In the genomic region with DNA sequence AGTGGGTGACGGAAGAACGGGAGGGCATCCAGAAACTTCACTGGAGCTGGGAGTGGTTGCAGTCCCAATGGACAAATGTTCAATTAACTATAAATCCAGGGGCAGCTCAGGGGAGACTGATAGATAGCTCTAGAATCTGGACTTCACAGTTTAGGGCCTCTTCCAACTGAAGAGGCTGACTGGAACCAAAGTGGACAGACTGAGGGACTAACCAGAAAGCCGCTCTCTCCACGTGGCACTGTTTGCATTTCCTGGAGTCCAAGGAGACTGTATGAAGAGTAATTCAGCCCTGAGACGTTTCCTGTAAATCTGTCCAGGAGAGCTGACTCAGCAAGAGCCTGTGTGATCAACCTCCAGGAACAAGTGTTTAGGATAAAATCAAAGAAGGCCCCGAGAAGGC, we compare ENCODE assay signal across 40 mouse cellular contexts. TPM values are rescaled to one million over a fixed set of nuclear protein-coding genes. Genes with fewer than 3 reads are reported as not detected.
DNase-seq lines count a peak whose midpoint lies in the region; ATAC-seq and TF ChIP-seq lines count a peak whose summit lies in the region.
"Had no signal": no experiment of that assay in that cellular context is flagged by ENCODE, and none has a peak within 500 bp of the region (broad histone marks: within the 10 kb centered on the region; RNA-seq: fewer than 3 reads in every experiment).

No protein-coding gene starts in this region.

- no peak for ATAC-seq in heart, embryonic 11.5 days (replicated peaks; ENCODE audit: insufficient number of reproducible peaks, low FRiP score, low TSS enrichment)
- ATAC-seq in heart, postnatal 0 days (ENCODE audit: insufficient read depth, low read depth) = no peak
- ATAC-seq: activated CD4-positive, CD25-positive, alpha-beta regulatory T cell, adult 4 months; CD4-positive, CD25-positive, alpha-beta regulatory T cell, adult 4 months; forebrain, embryonic 16.5 days; inflammation-experienced regulatory T-cells, adult 6 months; midbrain, embryonic 15.5 days had no signal

- DNase-seq in heart, postnatal 14 days = no peak
- DNase-seq in heart, postnatal 0 days (ENCODE audit: low spot score) = no peak
- no peak for DNase-seq in heart, postnatal 36 days
- DNase-seq in testis, postnatal 10 days (ENCODE audit: low spot score) = no peak
- no peak for DNase-seq in adipocyte (ENCODE audit: low spot score)
- DNase-seq: adrenal gland, adult 8-10 months; cerebellum, adult 2 months; cerebellum, postnatal 14 days; kidney, adult 18-20 months; kidney, postnatal 25 days; right cerebral cortex, adult 18-20 months; spleen, adult 18-20 months; thymus, adult 2 months; thymus, postnatal 36 days had no signal

- H3K4me1 ChIP-seq in heart, embryonic 11.5 days (ENCODE audit: control insufficient read depth, insufficient read depth, low read length) = peaks cover 16% of the 10 kb centered on the region
- H3K4me1 ChIP-seq in heart, postnatal 0 days (ENCODE audit: control insufficient read depth, insufficient read depth) = peaks cover 10% of the 10 kb centered on the region; the same call in 1 of the 2 replicates
- no peaks in the 10 kb centered on the region for H3K4me1 ChIP-seq in testis, adult 2 months (ENCODE audit: control insufficient read depth, insufficient read depth, low read length)
- H3K4me1 ChIP-seq: liver, embryonic 15.5 days had no signal

- TF ChIP-seq EP300 in heart, postnatal 0 days (IDR thresholded peaks at IDR 0.05; ENCODE audit: low read depth) = no peak

- H3K4me2 ChIP-seq in heart, embryonic 11.5 days = no peak overlapping the region
- no peak overlapping the region for H3K4me2 ChIP-seq in heart, postnatal 0 days (ENCODE audit: low read depth, low read length)
- H3K4me2 ChIP-seq: hindbrain, embryonic 15.5 days; kidney, embryonic 15.5 days; limb, embryonic 12.5 days; liver, embryonic 15.5 days; midbrain, embryonic 15.5 days had no signal

- H3K27me3 ChIP-seq in heart, embryonic 11.5 days (ENCODE audit: control insufficient read depth, insufficient read depth, low read length) = no peaks in the 10 kb centered on the region
- H3K27me3 ChIP-seq in heart, postnatal 0 days (ENCODE audit: control insufficient read depth, insufficient read depth, low read length) = no peaks in the 10 kb centered on the region
- H3K27me3 ChIP-seq in testis, adult 2 months (ENCODE audit: control insufficient read depth, insufficient read depth, low read length) = no peaks in the 10 kb centered on the region; the same call in 1 of the 2 replicates
- H3K27me3 ChIP-seq: hindbrain, embryonic 15.5 days; kidney, embryonic 15.5 days; limb, embryonic 12.5 days; liver, embryonic 15.5 days; midbrain, embryonic 15.5 days had no signal

- 46% methylated on average over 6 of the region's 6 CpGs for WGBS in heart, embryonic 11.5 days (ENCODE audit: insufficient replicate concordance)
- whole genome bisulfite sequencing in heart, postnatal 0 days = 49% methylated on average over 6 of the region's 6 CpGs

- TF ChIP-seq POLR2A in testis, adult 2 months (IDR thresholded peaks at IDR 0.05; ENCODE audit: control insufficient read depth, low read depth, low read length) = no peak

- no peaks in the 10 kb centered on the region for H3K9me3 ChIP-seq in heart, embryonic 11.5 days (replicated peaks; ENCODE audit: control insufficient read depth, low read length)
- H3K9me3 ChIP-seq in heart, postnatal 0 days (replicated peaks; ENCODE audit: control insufficient read depth, low read length) = no peaks in the 10 kb centered on the region
- H3K9me3 ChIP-seq: hindbrain, embryonic 10.5 days; hindbrain, embryonic 15.5 days; kidney, embryonic 15.5 days; limb, embryonic 12.5 days; liver, embryonic 15.5 days; midbrain, embryonic 15.5 days had no signal

- intact Hi-C loops in heart, postnatal 14 days (cut with DNase I) = no loop called here
- intact Hi-C loops in heart, postnatal 36 days (cut with DNase I) = no loop called here

- H3K36me3 ChIP-seq in heart, embryonic 11.5 days (ENCODE audit: control insufficient read depth, insufficient read depth, low read length) = no peaks in the 10 kb centered on the region
- no peaks in the 10 kb centered on the region for H3K36me3 ChIP-seq in heart, postnatal 0 days (replicated peaks; ENCODE audit: control insufficient read depth, insufficient read depth, low read length)
- no peaks in the 10 kb centered on the region for H3K36me3 ChIP-seq in testis, adult 2 months (ENCODE audit: control insufficient read depth, insufficient read depth, low read length)
- H3K36me3 ChIP-seq: hindbrain, embryonic 10.5 days; hindbrain, embryonic 15.5 days; kidney, embryonic 15.5 days; limb, embryonic 12.5 days; liver, embryonic 15.5 days; midbrain, embryonic 15.5 days had no signal

- TF ChIP-seq CTCF in heart, postnatal 0 days (IDR thresholded peaks at IDR 0.05; ENCODE audit: low read depth) = no peak
- TF ChIP-seq CTCF in testis, adult 2 months (IDR thresholded peaks at IDR 0.05; ENCODE audit: control insufficient read depth, insufficient read depth, insufficient replicate concordance, low read depth, low read length) = no peak

- no peak overlapping the region; the same call in 1 of the 2 replicates for H3K27ac ChIP-seq in heart, embryonic 11.5 days (ENCODE audit: low read depth, low read length)
- H3K27ac ChIP-seq in heart, postnatal 0 days (ENCODE audit: low read depth) = peak overlapping the region; percentile 40; the same call in 1 of the 2 replicates
- H3K27ac ChIP-seq in testis, adult 2 months (ENCODE audit: control insufficient read depth, insufficient read depth, low read depth, low read length) = peak overlapping the region; percentile 1; the same call in 1 of the 2 replicates
- H3K27ac ChIP-seq: hindbrain, embryonic 10.5 days; hindbrain, embryonic 15.5 days; kidney, embryonic 15.5 days; limb, embryonic 12.5 days; liver, embryonic 15.5 days; macrophage; midbrain, embryonic 15.5 days had no signal

- 0 out of 2 replicates have a peak overlapping the region, but pooled peaks have one; percentile 10 for H3K9ac ChIP-seq in heart, embryonic 11.5 days (ENCODE audit: low read depth, low read length)
- no peak overlapping the region; the same call in 1 of the 2 replicates for H3K9ac ChIP-seq in heart, postnatal 0 days (replicated peaks; ENCODE audit: low read depth, low read length)
- H3K9ac ChIP-seq: hindbrain, embryonic 15.5 days; kidney, embryonic 15.5 days; limb, embryonic 12.5 days; liver, embryonic 15.5 days; midbrain, embryonic 15.5 days had no signal

- no peak overlapping the region for H3K4me3 ChIP-seq in heart, embryonic 11.5 days (ENCODE audit: low read depth, low read length)
- H3K4me3 ChIP-seq in heart, postnatal 0 days (ENCODE audit: low read depth, low read length) = no peak overlapping the region
- no peak overlapping the region for H3K4me3 ChIP-seq in testis, adult 2 months (ENCODE audit: control insufficient read depth, low read depth, low read length)
- H3K4me3 ChIP-seq: erythroblast, embryonic 14.5 days; hindbrain, embryonic 10.5 days; hindbrain, embryonic 15.5 days; kidney, embryonic 15.5 days; limb, embryonic 12.5 days; liver, embryonic 15.5 days; midbrain, embryonic 15.5 days had no signal

RNA-seq across cellular contexts. Expression of gene Apobec4, which starts 46.4 kb away (rescaled TPM):
- polyA plus RNA-seq in heart, embryonic 11.5 days (2014; fragmentation: Nextera tagmentation; extraction: Ambion mirVana) = not detected in 2 replicates
- not detected for total RNA-seq in heart, postnatal 14 days (2021)
- not detected in 2 replicates for total RNA-seq in heart, postnatal 0 days (2014; rRNA removed; ENCODE audit: low replicate concordance)
- polyA plus RNA-seq in heart, postnatal 0 days (2015; fragmentation: Nextera tagmentation; extraction: Ambion mirVana) = not detected in 2 replicates
- not detected for total RNA-seq in heart, postnatal 36 days (2021)
- 51.5 and 62.1 TPM in 2 replicates for polyA plus RNA-seq in testis, adult 2 months (2012; rRNA removed)
- total RNA-seq: adrenal gland, adult 8-10 months; adrenal gland, postnatal 4 days; gastrocnemius, adult 8-10 months; layer of hippocampus, adult 18-20 months; layer of hippocampus, postnatal 10 days; left cerebral cortex, adult 18-20 months; left cerebral cortex, postnatal 25 days; liver, adult 2 months; megakaryocyte-erythroid progenitor cell, adult 5-6 weeks had no signal
- polyA plus RNA-seq: activated CD4-positive, CD25-positive, alpha-beta regulatory T cell, adult 4 months; CD4-positive, CD25-positive, alpha-beta regulatory T cell, adult 4 months; cerebellum, adult 2 months; cortical plate, adult 2 months; erythroblast, embryonic 14.5 days; forebrain, embryonic 11.5 days; gonadal fat pad, adult 2 months; hindbrain, embryonic 10.5 days; hindbrain, embryonic 15.5 days; inflammation-experienced regulatory T-cells, adult 6 months; kidney, embryonic 15.5 days; limb, embryonic 12.5 days; liver, adult 2 months; liver, embryonic 15.5 days; macrophage; midbrain, embryonic 15.5 days; stomach, embryonic 16.5 days; thymus, adult 2 months had no signal
